Mouse (Mus musculus) C2C12 (cell line): ENCODE data around the gene Sec14l1. TPM values are rescaled to one million over a fixed set of nuclear protein-coding genes. Genes with fewer than 3 reads are reported as not detected.
A peak's percentile ranks its signal among the peaks of the same experiment; 100 is the strongest.
"Not testable (repeated sequence)": the region's sequence is repeated elsewhere in the genome, so short reads cannot be mapped to it uniquely, and the experiment has no call there.

Source experiments
- H3K27me3 ChIP-seq: one replicate; pipeline ENCODE4 v1.6.1; 2011; ENCODE audit not compliant: control insufficient read depth, insufficient read depth, insufficient read length
- H3K36me3 ChIP-seq: one replicate; pipeline ENCODE4 v1.6.1; 2011; ENCODE audit not compliant: control insufficient read depth, insufficient read depth
- H3K4me3 ChIP-seq: one replicate; pipeline ENCODE4 v1.5.1; 2011; ENCODE audit warnings: mild to moderate bottlenecking, control low read depth; ENCODE audit not compliant: poor library complexity, insufficient read depth, severe bottlenecking
- H3K79me2 ChIP-seq: one replicate; pipeline ENCODE4 v1.6.1; 2011; ENCODE audit not compliant: control insufficient read depth, insufficient read depth
- H3K79me3 ChIP-seq: one replicate; pipeline ENCODE4 v1.6.1; 2011; ENCODE audit warnings: low read depth, control low read depth
- H3ac ChIP-seq: one replicate; pipeline ENCODE3; 2011; ENCODE audit warnings: low read depth; ENCODE audit not compliant: control insufficient read depth, insufficient read length
- CEBPB ChIP-seq: IDR thresholded peaks from one replicate; pipeline ENCODE4 v1.6.1; 2011; ENCODE audit warnings: low read depth, mild to moderate bottlenecking, control low read depth, moderate library complexity
- CTCF ChIP-seq: IDR thresholded peaks from one replicate; pipeline ENCODE4 v1.5.1; 2011; ENCODE audit not compliant: control insufficient read depth, insufficient read depth, insufficient read length
- FOSL1 ChIP-seq: IDR thresholded peaks from one replicate; pipeline ENCODE4 v1.8.0; 2011; ENCODE audit warnings: mild to moderate bottlenecking, low read length; ENCODE audit not compliant: poor library complexity, insufficient read depth, severe bottlenecking
- MAX ChIP-seq: IDR thresholded peaks from one replicate; pipeline ENCODE4 v1.6.1; 2011; ENCODE audit warnings: mild to moderate bottlenecking, control low read depth
- MYOD1 ChIP-seq: IDR thresholded peaks from one replicate; pipeline ENCODE4 v1.6.1; 2011; ENCODE audit warnings: low read depth; ENCODE audit not compliant: control insufficient read depth, insufficient read length
- MYOG ChIP-seq: IDR thresholded peaks from one replicate; pipeline ENCODE4 v1.6.1; 2011; ENCODE audit not compliant: control insufficient read depth, insufficient read length; ENCODE audit errors: extremely low read depth
- USF1 ChIP-seq: IDR thresholded peaks from one replicate; pipeline ENCODE4 v1.6.1; 2011; ENCODE audit warnings: low read depth, mild to moderate bottlenecking, control low read depth, moderate library complexity
- polyA plus RNA-seq: library from polyadenylated mRNA; unstranded; fragments of >200 nt; fragmentation: generic; extraction: Trizol; gene quantifications from one replicate; pipeline ENCODE4 v1.2.1, GENCODE M21; 2012; ENCODE audit warnings: missing spikeins

Sec14l1 gene
- polyA plus RNA-seq, 1 experiment: 41.9 TPM

DNA sequence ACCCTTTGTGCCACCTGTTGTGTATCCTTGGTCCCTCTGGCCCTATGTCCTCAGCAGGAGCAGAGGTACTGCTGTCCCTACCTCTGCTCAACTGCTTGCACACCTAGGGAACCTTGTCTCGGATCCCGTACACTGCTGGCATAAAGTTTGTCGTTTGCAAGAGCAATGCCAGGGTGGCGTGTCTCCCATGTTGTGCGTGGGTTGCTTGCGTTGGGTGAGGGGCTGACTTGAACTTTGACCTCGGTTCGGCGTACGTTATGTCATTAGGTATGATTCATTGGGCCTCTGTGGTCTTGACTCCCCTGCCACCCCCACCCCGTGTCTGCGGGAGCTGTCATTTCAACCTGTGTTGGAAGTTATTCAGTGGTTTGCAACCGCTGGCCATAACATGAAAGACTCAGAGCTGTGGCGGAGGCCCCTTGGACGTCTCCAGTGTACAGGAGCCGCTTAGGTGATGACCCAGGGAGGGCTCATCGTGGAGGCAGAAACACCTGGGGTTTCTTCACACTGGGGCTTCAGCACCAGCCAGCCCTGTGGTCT is 35.2 kb upstream of the Sec14l1 start:
- TF ChIP-seq CTCF (no peak), FOSL1 (no peak), MAX (no peak), USF1 (no peak), MYOG (no peak), CEBPB (no peak), MYOD1 (no peak)
- H3K27me3 ChIP-seq: no peaks in the 10 kb centered on the region
- H3K4me3 ChIP-seq: no peak overlapping the region
- peaks cover 59% of the 10 kb centered on the region for H3K79me2 ChIP-seq
- peaks cover 45% of the 10 kb centered on the region for H3K36me3 ChIP-seq
- no peak overlapping the region for H3ac ChIP-seq
- H3K79me3 ChIP-seq: peaks cover 33% of the 10 kb centered on the region

DNA sequence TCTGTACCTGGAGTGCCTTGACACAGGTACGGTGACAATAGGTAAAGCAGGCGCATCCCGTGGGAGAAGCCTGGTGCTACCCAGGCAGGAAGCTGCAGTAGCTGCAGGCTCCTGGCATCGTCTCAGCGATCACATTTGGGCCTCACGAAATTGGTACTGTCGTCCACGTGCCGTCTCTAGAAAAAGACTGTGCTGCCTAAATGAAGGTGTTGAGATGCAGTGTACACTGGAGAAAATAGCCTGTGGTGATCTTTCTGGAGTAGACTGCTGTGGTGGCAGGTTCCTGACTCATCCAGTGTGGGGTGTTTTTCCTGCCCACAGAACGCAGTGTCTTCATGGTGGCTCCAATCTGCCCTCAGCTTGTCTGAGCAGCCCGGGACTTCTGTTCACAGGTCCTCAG is 34.8 kb upstream of the Sec14l1 start:
- TF ChIP-seq CTCF: no peak
- no peak overlapping the region for H3K4me3 ChIP-seq
- peaks cover 33% of the 10 kb centered on the region for H3K79me3 ChIP-seq
- H3K79me2 ChIP-seq: peaks cover 59% of the 10 kb centered on the region
- no peak overlapping the region for H3ac ChIP-seq
- peaks cover 45% of the 10 kb centered on the region for H3K36me3 ChIP-seq
- no peaks in the 10 kb centered on the region for H3K27me3 ChIP-seq

DNA sequence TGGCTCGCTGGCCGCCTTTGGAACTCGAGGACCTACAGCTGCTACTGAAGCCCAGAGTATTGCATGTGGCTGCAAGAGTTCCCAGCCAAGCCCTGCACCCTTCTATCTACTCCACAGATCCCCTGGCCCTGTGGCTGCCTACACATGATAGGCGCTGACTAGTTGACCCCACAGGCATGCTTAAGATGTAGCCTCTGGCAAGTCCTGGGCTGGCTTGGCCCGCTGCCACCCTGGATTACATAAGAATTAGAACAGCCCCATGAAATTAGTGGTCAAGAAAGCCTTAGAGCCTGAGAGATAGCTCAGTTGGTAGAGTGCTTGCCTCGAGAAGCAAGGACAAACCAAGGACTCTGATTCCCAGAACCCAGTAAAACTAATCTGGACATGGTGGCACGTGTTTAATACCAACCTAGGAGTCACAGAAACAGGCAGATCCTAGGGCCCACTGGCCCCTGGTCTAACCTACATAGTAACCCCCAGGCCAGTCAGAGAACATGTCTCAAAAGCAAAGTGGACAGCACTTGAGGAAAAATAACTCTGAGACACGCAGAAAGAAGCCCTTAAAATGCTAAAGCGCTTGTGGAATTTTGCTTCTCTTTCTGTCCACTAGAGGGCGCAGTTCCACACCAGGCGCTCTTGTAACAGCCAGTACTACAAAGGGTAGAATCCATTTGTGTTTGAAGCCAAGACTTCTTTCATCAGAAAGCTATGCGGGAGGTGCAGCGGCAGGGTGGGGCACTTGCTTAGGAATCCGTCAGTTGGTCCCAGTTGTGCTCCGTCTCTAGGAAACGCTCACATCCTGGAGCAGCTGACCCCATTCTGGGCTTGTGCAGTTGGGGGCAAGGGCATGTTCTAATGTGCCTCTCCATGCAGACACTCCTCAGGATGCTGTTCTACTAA is 33.6 kb upstream of the Sec14l1 start:
- Histone ChIP-seq H3ac (no peak overlapping the region), H3K27me3 (no peaks in the 10 kb centered on the region), H3K4me3 (no peak overlapping the region), H3K36me3 (peaks cover 45% of the 10 kb centered on the region), H3K79me2 (peaks cover 54% of the 10 kb centered on the region), H3K79me3 (peaks cover 33% of the 10 kb centered on the region)
- TF ChIP-seq MAX (no peak), USF1 (peak; percentile 20), FOSL1 (no peak), MYOD1 (peak; percentile 66), CTCF (peak; percentile 24), MYOG (no peak), CEBPB (peak; percentile 31)

DNA sequence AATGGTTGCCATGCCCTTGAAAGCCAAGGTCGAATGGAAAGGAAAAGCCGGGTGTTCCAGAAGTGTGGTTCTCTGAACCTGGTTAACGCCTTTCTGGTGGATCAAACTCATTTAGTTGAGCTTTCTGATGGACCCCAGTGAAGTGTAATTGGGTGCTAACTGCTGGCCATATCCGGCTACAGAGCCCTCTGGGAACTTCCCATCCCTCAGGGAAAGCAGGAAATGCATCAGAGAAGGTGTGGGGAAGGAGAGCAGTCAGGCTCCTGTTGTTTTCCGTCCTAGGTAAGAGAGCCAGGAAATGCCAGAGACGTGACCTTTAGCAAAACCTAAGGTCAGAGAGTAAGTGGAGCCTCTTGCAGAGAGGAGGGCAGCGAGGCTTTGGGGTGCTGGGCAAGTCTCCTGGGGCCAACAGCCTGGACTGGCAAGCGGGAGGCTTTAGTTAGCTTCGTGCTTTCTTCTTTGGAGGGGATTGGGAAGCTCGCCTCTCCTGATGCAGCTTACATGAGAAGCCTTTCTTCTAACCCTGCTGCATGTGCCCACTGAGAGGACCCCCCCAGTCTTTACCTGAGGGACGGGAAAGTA is 32.5 kb upstream of the Sec14l1 start:
- TF ChIP-seq MAX: no peak
- TF ChIP-seq MYOD1: no peak
- no peak for TF ChIP-seq USF1
- no peak for TF ChIP-seq CEBPB
- TF ChIP-seq CTCF: no peak
- no peak for TF ChIP-seq FOSL1
- TF ChIP-seq MYOG: no peak
- peaks cover 44% of the 10 kb centered on the region for H3K79me2 ChIP-seq
- H3K79me3 ChIP-seq: peaks cover 25% of the 10 kb centered on the region
- H3ac ChIP-seq: no peak overlapping the region
- H3K27me3 ChIP-seq: no peaks in the 10 kb centered on the region
- peaks cover 41% of the 10 kb centered on the region for H3K36me3 ChIP-seq
- no peak overlapping the region for H3K4me3 ChIP-seq

DNA sequence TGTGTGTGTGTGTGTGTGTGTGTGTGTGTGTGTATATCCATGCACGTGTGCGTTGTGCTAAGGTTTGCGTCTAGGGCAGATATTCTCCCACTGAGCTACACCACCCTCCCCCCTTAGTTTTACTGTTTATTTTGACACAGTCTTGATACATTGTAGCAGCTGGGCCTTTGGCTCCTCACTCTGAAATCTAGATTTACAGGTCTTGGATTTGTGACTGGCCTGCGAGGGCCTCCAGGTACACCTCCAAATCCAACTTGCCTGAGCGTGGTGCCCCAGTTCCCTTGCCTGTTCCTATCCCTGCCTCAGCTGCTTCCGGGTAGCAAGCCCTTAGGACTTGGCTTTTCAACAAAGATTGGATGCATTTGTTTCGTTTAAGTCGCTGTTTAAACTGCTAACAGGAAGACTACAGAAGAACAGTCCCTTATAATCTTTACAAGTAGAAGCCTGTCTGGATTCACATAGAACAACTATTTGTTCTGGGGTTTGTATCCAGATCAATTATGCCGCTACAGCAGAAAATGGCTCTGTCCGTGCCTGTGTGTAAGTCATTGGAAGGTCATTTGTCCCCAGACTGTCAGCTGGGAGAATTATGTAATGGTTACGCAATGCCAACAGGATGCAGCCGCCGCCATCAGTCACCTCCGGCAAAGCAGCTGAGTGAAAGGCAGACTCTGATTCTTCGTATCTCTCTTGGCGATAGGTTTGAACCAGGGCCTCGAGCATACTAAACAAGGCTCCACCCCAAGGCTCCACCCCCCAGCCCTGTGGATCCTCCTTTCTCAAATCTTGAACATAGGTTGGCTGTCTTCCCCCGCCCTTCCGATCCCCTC is 31.7 kb upstream of the Sec14l1 start:
- Histone ChIP-seq H3ac (no peak overlapping the region), H3K4me3 (no peak overlapping the region), H3K79me2 (peaks cover 36% of the 10 kb centered on the region), H3K36me3 (peaks cover 33% of the 10 kb centered on the region), H3K27me3 (no peaks in the 10 kb centered on the region), H3K79me3 (peaks cover 17% of the 10 kb centered on the region)
- TF ChIP-seq FOSL1 (no peak), MYOG (no peak), CEBPB (peak; percentile 83), CTCF (no peak), USF1 (no peak), MYOD1 (peak; percentile 72)

DNA sequence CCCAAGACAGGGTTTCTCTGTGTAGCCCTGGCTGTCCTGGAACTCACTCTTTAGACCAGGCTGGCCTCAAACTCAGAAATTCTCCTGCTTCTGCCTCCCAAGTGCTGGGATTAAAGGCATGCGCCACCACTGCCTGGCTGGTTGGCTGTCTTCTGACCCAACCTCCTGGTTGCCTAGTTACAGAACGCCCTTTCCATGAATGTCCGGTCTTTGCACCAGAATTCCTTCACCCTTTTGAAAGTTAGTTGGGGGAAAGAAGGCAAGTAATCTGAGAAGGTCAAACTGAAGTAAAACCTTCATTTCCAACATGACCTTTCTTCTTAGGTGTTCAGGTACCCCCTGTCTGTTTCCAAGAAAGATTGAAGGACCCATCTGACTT is 31.1 kb upstream of the Sec14l1 start:
- H3K79me2 ChIP-seq: peaks cover 30% of the 10 kb centered on the region

More for the DNA sequence above, 31.1 kb upstream of the Sec14l1 start:
- H3K79me3 ChIP-seq: peaks cover 11% of the 10 kb centered on the region
- not testable (repeated sequence) for H3ac ChIP-seq, H3K27me3 ChIP-seq, H3K4me3 ChIP-seq
- H3K36me3 ChIP-seq: peaks cover 26% of the 10 kb centered on the region
